In genomic region chr2:33009055-33009454, GRCm38 (mm10) we compare ENCODE assay signal across 7 mouse cellular contexts. TPM values are rescaled to one million over a fixed set of nuclear protein-coding genes. Genes with fewer than 3 reads are reported as not detected.
DNase-seq lines count a peak whose midpoint lies in the region; ATAC-seq and TF ChIP-seq lines count a peak whose summit lies in the region.
"Not testable (repeated sequence)": the region's sequence is repeated elsewhere in the genome, so short reads cannot be mapped to it uniquely, and the experiment has no call there.

No protein-coding gene starts in this region.

- not testable (repeated sequence) for ATAC-seq in intestine, postnatal 0 days; midbrain, embryonic 14.5 days (ENCODE audit: low FRiP score, low TSS enrichment)

- H3K79me2 ChIP-seq in MEL (ENCODE audit: control insufficient read depth, insufficient read depth, low read length, poor library complexity); liver, adult 2 months (ENCODE audit: control insufficient read depth, insufficient read depth, low read length): not testable (repeated sequence)

- H3K9ac ChIP-seq in MEL (ENCODE audit: control insufficient read depth, low read depth, low read length, poor library complexity, severe bottlenecking); intestine, postnatal 0 days (ENCODE audit: low read depth, low read length); liver, adult 2 months (ENCODE audit: low read depth, low read length); midbrain, embryonic 14.5 days (replicated peaks; ENCODE audit: low read length): not testable (repeated sequence)

- H3K4me1 ChIP-seq in MEL (ENCODE audit: control insufficient read depth in 1 of 2, insufficient read depth in 2 of 2, low read length in 2 of 2); intestine, postnatal 0 days (replicated peaks; ENCODE audit: control insufficient read depth, insufficient read depth, low read length); liver, adult 2 months (ENCODE audit: control insufficient read depth, insufficient read depth, low read length); midbrain, embryonic 14.5 days (ENCODE audit: control insufficient read depth, insufficient read depth, low read length): not testable (repeated sequence)

- TF ChIP-seq EP300 in MEL (IDR thresholded peaks at IDR 0.05; ENCODE audit: low read depth in 1 of 2, low read length in 2 of 2) = not testable (repeated sequence)

- TF ChIP-seq POLR2A in MEL (IDR thresholded peaks at IDR 0.05; ENCODE audit: control insufficient read depth in 1 of 2, insufficient read depth in 1 of 2, low read depth in 1 of 2, low read length in 2 of 2, poor library complexity in 1 of 2); liver, adult 2 months (IDR thresholded peaks at IDR 0.05; ENCODE audit: extremely low read depth, insufficient read depth, low read length): not testable (repeated sequence)

- peak; percentile 18 to 54 (median 22); a peak in 4 of 6 replicates for TF ChIP-seq CTCF in MEL (IDR thresholded peaks at IDR 0.05 in 2 of 3, conservative IDR thresholded peaks at IDR 0.05 in 1 of 3; ENCODE audit: control insufficient read depth in 1 of 3, insufficient read depth in 1 of 3, low read depth in 2 of 3, low read length in 3 of 3, poor library complexity in 1 of 3, severe bottlenecking in 1 of 3)
- peak; percentile 55 for TF ChIP-seq CTCF in gastrocnemius, adult 2 months (IDR thresholded peaks at IDR 0.05)
- TF ChIP-seq CTCF in intestine, postnatal 0 days (IDR thresholded peaks at IDR 0.05; ENCODE audit: low read depth) = peak; percentile 58
- 0 out of 2 replicates have a peak, but pooled peaks have one; percentile 14 for TF ChIP-seq CTCF in liver, adult 2 months (IDR thresholded peaks at IDR 0.05; ENCODE audit: low read depth, low read length)

- DNase-seq in CD4-positive, CD25-positive, alpha-beta regulatory T cell, adult 2 months (ENCODE audit: low read depth, low spot score) = peak; percentile 23
- DNase-seq in MEL (ENCODE audit: low read depth, low spot score) (peak; percentile 32), ZHBTc4 (ENCODE audit: low read depth, low spot score) (peak; percentile 34)
- not testable (repeated sequence) for DNase-seq in gastrocnemius, adult 2 months; liver, adult 2 months (ENCODE audit: extremely low read depth, low read depth, low spot score)
- DNase-seq in midbrain, embryonic 14.5 days = peak; percentile 7

- H3K27ac ChIP-seq in MEL (ENCODE audit: control insufficient read depth, low read depth, low read length); gastrocnemius, adult 2 months; intestine, postnatal 0 days (ENCODE audit: low read depth, low read length); liver, adult 2 months (replicated peaks; ENCODE audit: insufficient read depth, low read depth, low read length); midbrain, embryonic 14.5 days (replicated peaks; ENCODE audit: low read depth, low read length): not testable (repeated sequence)

- intact Hi-C loops in gastrocnemius, adult 2 months (cut with DNase I) = not testable (repeated sequence)

- 95% methylated on average over 4 of the region's 4 CpGs for WGBS in intestine, postnatal 0 days
- WGBS in liver, adult 2 months = 91% methylated on average over 4 of the region's 4 CpGs
- 87% methylated on average over 4 of the region's 4 CpGs for WGBS in midbrain, embryonic 14.5 days

- H3K36me3 ChIP-seq in MEL (ENCODE audit: control insufficient read depth in 1 of 2, insufficient read depth in 2 of 2, low read length in 2 of 2); intestine, postnatal 0 days (ENCODE audit: control insufficient read depth, insufficient read depth); liver, adult 2 months (ENCODE audit: control insufficient read depth, insufficient read depth, low read length); midbrain, embryonic 14.5 days (ENCODE audit: control insufficient read depth, insufficient read depth, low read length): not testable (repeated sequence)

- not testable (repeated sequence) for H3K4me2 ChIP-seq in intestine, postnatal 0 days (replicated peaks; ENCODE audit: low read depth); midbrain, embryonic 14.5 days (ENCODE audit: low read length)

- H3K27me3 ChIP-seq in MEL (ENCODE audit: control insufficient read depth in 1 of 2, insufficient read depth in 2 of 2, low read length in 2 of 2); intestine, postnatal 0 days (replicated peaks; ENCODE audit: control insufficient read depth, insufficient read depth, low read length); liver, adult 2 months (ENCODE audit: control insufficient read depth, insufficient read depth, low read length); midbrain, embryonic 14.5 days (ENCODE audit: control insufficient read depth, insufficient read depth, low read length): not testable (repeated sequence)

- not testable (repeated sequence) for H3K4me3 ChIP-seq in MEL (ENCODE audit: control insufficient read depth in 1 of 2, insufficient read depth in 1 of 2, low read depth in 2 of 2, low read length in 2 of 2); gastrocnemius, adult 2 months; intestine, postnatal 0 days (ENCODE audit: low read depth, low read length); liver, adult 2 months (ENCODE audit: insufficient read depth, low read depth, low read length); midbrain, embryonic 14.5 days (replicated peaks; ENCODE audit: low read depth, low read length)

- not testable (repeated sequence) for TF ChIP-seq RAD21 in MEL (IDR thresholded peaks at IDR 0.05; ENCODE audit: low read depth, low read length)

- H3K9me3 ChIP-seq in MEL (replicated peaks; ENCODE audit: insufficient read depth, low read length); intestine, postnatal 0 days (ENCODE audit: control insufficient read depth); midbrain, embryonic 14.5 days (ENCODE audit: control insufficient read depth, low read length): not testable (repeated sequence)

TF ChIP-seq in MEL, 35 proteins besides CTCF, POLR2A, EP300 and RAD21:
- peak; percentile 55 for TF ChIP-seq SMC3 (IDR thresholded peaks at IDR 0.05; ENCODE audit: low read depth, low read length)
TF ChIP-seq in MEL: peak in this region for 1; not testable (repeated sequence) for 34.

RNA-seq across cellular contexts. Expression of gene Slc2a8, which starts 27.2 kb away (rescaled TPM):
- total RNA-seq in MEL (2012; rRNA removed) = 7.4 and 7.8 TPM in 2 replicates
- 10 to 100 TPM in 1 of 2 experiments, not detected in 1; 16.0 TPM for polyA plus RNA-seq in MEL (2012; ENCODE audit: insufficient read depth in 1 of 2, insufficient read length in 2 of 2, low read depth in 1 of 2, low replicate concordance in 2 of 2, missing spikeins in 1 of 2)
- total RNA-seq in gastrocnemius, adult 2 months (2021) = 10 to 100 TPM in 1 of 2 experiments, 1 to 10 TPM in 1; 8.1 to 11.2 TPM
- polyA plus RNA-seq in intestine, postnatal 0 days (2015; fragmentation: Nextera tagmentation; extraction: Ambion mirVana) = 48.7 and 50.2 TPM in 2 replicates
- 7.9 and 9.4 TPM in 2 replicates for total RNA-seq in liver, adult 2 months (2014; rRNA removed)
- polyA plus RNA-seq in liver, adult 2 months (2012; rRNA removed) = 59.4 and 66.1 TPM in 2 replicates
- 16.0 and 18.2 TPM in 2 replicates for polyA plus RNA-seq in midbrain, embryonic 14.5 days (2014; fragmentation: Nextera tagmentation; extraction: Ambion mirVana)

RNA-seq across cellular contexts. Expression of gene Lrsam1, which starts 47.6 kb away (rescaled TPM):
- 13.5 and 17.9 TPM in 2 replicates for total RNA-seq in MEL (2012; rRNA removed)
- 10 to 100 TPM in 1 of 2 experiments, not detected in 1; 14.2 TPM for polyA plus RNA-seq in MEL (2012; ENCODE audit: insufficient read depth in 1 of 2, insufficient read length in 2 of 2, low read depth in 1 of 2, low replicate concordance in 2 of 2, missing spikeins in 1 of 2)
- total RNA-seq in gastrocnemius, adult 2 months (2021) = 10 to 100 TPM in 1 of 2 experiments, 1 to 10 TPM in 1; 9.9 to 14.1 TPM
- polyA plus RNA-seq in intestine, postnatal 0 days (2015; fragmentation: Nextera tagmentation; extraction: Ambion mirVana) = 4.3 and 4.4 TPM in 2 replicates
- 6.0 and 9.7 TPM in 2 replicates for total RNA-seq in liver, adult 2 months (2014; rRNA removed)
- polyA plus RNA-seq in liver, adult 2 months (2012; rRNA removed) = 8.8 and 9.7 TPM in 2 replicates
- 19.8 and 20.2 TPM in 2 replicates for polyA plus RNA-seq in midbrain, embryonic 14.5 days (2014; fragmentation: Nextera tagmentation; extraction: Ambion mirVana)

RNA-seq across cellular contexts. Expression of gene Rpl12, which starts 47.7 kb away (rescaled TPM):
- total RNA-seq in MEL (2012; rRNA removed) = 1,806 and 1,842 TPM in 2 replicates
- polyA plus RNA-seq in MEL (2012; ENCODE audit: insufficient read depth in 1 of 2, insufficient read length in 2 of 2, low read depth in 1 of 2, low replicate concordance in 2 of 2, missing spikeins in 1 of 2) = 100 to 1,000 TPM in 1 of 2 experiments, not detected in 1; 116 TPM
- 10 to 100 TPM; 80.6 to 90.3 TPM for total RNA-seq in gastrocnemius, adult 2 months (2021)
- polyA plus RNA-seq in intestine, postnatal 0 days (2015; fragmentation: Nextera tagmentation; extraction: Ambion mirVana) = 90.6 and 103 TPM in 2 replicates
- total RNA-seq in liver, adult 2 months (2014; rRNA removed) = 473 and 515 TPM in 2 replicates
- polyA plus RNA-seq in liver, adult 2 months (2012; rRNA removed) = 134 and 158 TPM in 2 replicates
- polyA plus RNA-seq in midbrain, embryonic 14.5 days (2014; fragmentation: Nextera tagmentation; extraction: Ambion mirVana) = 105 and 110 TPM in 2 replicates
